Mouse (Mus musculus) cortical plate, adult 2 months (tissue): ENCODE data around the gene Hspb9.

Source experiments
- CTCF ChIP-seq: fragments of 200-500 bp; IDR thresholded peaks from 2 replicates; pipeline ENCODE4 v1.5.1; 2011; ENCODE audit warnings: mild to moderate bottlenecking, control low read depth, low read length; ENCODE audit not compliant: insufficient read depth; ENCODE audit errors: extremely low read depth
- POLR2A ChIP-seq: fragments of 200-500 bp; IDR thresholded peaks from 2 replicates; pipeline ENCODE4 v1.6.1; 2011; ENCODE audit warnings: mild to moderate bottlenecking, low read length, control low read depth; ENCODE audit not compliant: insufficient read depth; ENCODE audit errors: extremely low read depth

- TF ChIP-seq CTCF (no peak), POLR2A (no peak)
Measured at GRCm38 (mm10) chr11:100721776-100722492, 8.3 kb downstream of the Hspb9 start.
